In the genomic region with DNA sequence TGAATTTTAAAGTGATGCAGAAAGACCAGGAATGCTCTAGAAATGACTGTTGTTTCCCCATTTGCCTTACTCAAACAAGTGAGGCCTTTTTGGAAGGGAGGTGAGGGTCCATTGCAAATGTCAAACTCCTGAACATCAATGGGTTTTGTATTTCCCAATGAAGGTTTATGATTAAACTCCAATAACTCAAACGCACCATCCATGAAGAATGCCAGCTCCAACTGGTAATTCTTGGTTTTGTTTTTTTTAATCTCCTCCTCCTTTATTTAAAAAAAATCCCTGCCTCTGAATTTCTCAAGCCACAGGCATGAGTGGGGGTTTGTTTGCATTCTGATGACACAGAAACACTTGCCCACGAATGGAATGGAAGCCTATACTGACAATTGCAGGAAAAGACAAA, we compare ENCODE assay signal across 15 mouse cellular contexts.
"Had no signal": no experiment of that assay in that cellular context is flagged by ENCODE, and none has a peak within 500 bp of the region (broad histone marks: within the 10 kb centered on the region; RNA-seq: fewer than 3 reads in every experiment).

No protein-coding gene starts in this region.

- H3K27me3 ChIP-seq: neural tube, embryonic 15.5 days; stomach, embryonic 15.5 days had no signal

- H3K4me3 ChIP-seq: neural tube, embryonic 15.5 days; stomach, embryonic 15.5 days had no signal

- H3K9ac ChIP-seq: neural tube, embryonic 15.5 days; stomach, embryonic 15.5 days had no signal

- H3K36me3 ChIP-seq: neural tube, embryonic 15.5 days; stomach, embryonic 15.5 days had no signal

- H3K27ac ChIP-seq: neural tube, embryonic 15.5 days; stomach, embryonic 15.5 days; stomach, postnatal 0 days had no signal

- DNase-seq: retina, postnatal 1 day; right cerebral cortex, adult 18-20 months; right cerebral cortex, postnatal 14 days; right cerebral cortex, postnatal 25 days; right cerebral cortex, postnatal 4 days; spleen, adult 18-20 months; thymus, adult 18-20 months; thymus, adult 2 months; thymus, postnatal 14 days; thymus, postnatal 25 days; thymus, postnatal 36 days; thymus, postnatal 4 days had no signal

- H3K9me3 ChIP-seq: neural tube, embryonic 15.5 days; stomach, embryonic 15.5 days had no signal

- H3K4me2 ChIP-seq: neural tube, embryonic 15.5 days; stomach, embryonic 15.5 days had no signal
